Comparison of ENCODE assay signal across 8 mouse cellular contexts in the genomic region with DNA sequence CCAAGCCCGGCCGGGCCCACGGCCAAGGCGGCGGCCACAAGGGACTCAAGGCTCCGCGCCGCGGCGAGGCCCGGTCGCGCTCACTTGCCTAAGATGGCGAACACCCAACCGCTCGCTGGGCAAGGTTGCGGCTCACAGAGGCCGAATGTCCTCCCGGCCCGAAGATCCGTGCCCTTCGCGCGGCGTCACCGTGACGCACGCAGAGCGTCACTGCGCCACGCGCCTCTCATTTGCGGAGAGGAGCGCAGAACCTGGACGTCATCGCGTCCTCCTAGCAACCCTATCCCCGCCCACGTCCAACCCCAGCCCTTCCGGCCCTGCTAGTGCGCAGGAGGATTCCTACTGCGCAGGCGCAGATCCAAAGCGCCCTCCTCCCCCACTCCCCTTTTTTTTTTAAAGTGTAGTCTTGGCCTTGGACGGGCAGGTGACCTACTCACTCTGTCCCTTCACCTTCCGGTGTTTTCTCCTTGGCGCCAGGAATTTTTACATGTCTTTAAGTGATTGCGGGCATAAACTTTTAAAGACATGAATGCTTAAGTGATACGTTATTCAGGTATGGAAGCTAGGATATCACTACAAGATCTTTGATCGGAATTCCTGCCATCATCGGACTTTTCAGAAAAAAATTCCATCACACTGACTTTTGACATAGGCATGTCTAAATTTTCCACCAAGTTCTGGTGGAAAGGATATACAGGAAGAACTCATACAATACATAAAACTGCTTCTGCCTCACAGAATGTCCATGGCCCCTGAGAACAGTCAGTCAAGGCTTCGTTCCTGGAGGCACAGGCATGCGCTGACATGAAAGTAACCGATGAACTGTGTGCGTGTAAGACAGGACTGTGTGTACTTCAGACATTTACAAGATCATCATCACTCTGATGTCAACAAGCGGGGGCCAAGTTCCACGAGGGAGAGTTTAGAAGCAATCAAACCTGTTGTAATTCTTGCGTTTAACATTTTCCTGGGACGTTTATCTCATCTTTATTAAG. TPM values are rescaled to one million over a fixed set of nuclear protein-coding genes. Genes with fewer than 3 reads are reported as not detected.
A peak's percentile ranks its signal among the peaks of the same experiment; 100 is the strongest.
DNase-seq lines count a peak whose midpoint lies in the region; ATAC-seq lines count a peak whose summit lies in the region.

Gene Slc25a3, minus strand, starts transcription at position 232 of the 995 bp plus-strand sequence.

- peak; percentile 98 for DNase-seq in adipocyte (ENCODE audit: low spot score)
- peak; percentile 100 for DNase-seq in embryo, embryonic 10 days (ENCODE audit: low spot score)
- peak; percentile 97 for DNase-seq in gastrocnemius, postnatal 10 days
- DNase-seq in induced T-regulatory cell, adult 2 months (ENCODE audit: low read depth) = peak; percentile 99
- peak; percentile 96 to 97 for DNase-seq in left cerebral cortex, adult 9 months (ENCODE audit: low spot score in 2 of 2)
- DNase-seq in right cerebral cortex, postnatal 14 days = peak; percentile 99
- peak; percentile 98 for DNase-seq in urinary bladder, postnatal 36 days (ENCODE audit: low spot score in 2 of 2)

- peak; percentile 94 for ATAC-seq in megakaryocyte progenitor cell, adult 5-6 weeks (replicated peaks; ENCODE audit: poor library complexity)

RNA-seq across cellular contexts. Expression of gene Slc25a3, which starts in this region (rescaled TPM):
- total RNA-seq in gastrocnemius, postnatal 10 days (2021) = 100 to 1,000 TPM; 776 to 917 TPM
- total RNA-seq in megakaryocyte progenitor cell, adult 5-6 weeks (2015) = 664 and 680 TPM in 2 replicates
- 231 and 244 TPM in 2 replicates for total RNA-seq in megakaryocyte progenitor cell, adult 5-6 weeks (2017)

Comparison
In these comparisons a context has a peak if more than half of its experiments do, and no peak if none do; other contexts are left out.
1. Peak in every context shown above with its lines: DNase-seq and ATAC-seq.